Mouse (Mus musculus): Measurements from ENCODE around the gene Dpf3. TPM values are rescaled to one million over a fixed set of nuclear protein-coding genes. Genes with fewer than 3 reads are reported as not detected.

Dpf3 gene
- polyA plus RNA-seq, 1 experiment from 2014 or later, result 23.5 TPM

DNA sequence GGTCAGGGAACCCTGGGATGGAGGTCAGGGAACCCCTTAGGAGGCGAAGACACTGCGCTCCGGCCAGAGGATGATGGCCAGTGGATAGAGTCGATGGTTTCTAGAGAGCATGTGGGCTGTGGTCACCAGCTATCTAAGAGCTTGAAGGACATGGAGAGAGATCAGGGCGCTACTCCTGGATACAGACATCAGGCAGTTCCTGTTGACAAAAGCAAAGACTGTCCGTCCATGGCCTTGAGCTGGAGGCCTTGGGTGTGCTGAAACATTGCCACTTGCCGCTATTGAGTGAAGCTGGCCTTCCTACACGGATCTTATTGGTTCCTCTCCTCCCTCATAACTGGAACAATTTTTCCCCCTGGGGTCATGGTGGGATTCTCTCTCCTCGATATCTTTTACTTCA lies 6.7 kb upstream of the Dpf3 start:
- no peak for ATAC-seq (ENCODE audit: low FRiP score)
- H3K9me3 ChIP-seq (ENCODE audit: control insufficient read depth, low read length), result peaks cover 3% of the 10 kb centered on the region; the same call in 1 of the 2 replicates
- H3K4me3 ChIP-seq (ENCODE audit: low read depth, low read length), result no peak overlapping the region
- no peaks in the 10 kb centered on the region for H3K4me1 ChIP-seq (replicated peaks; ENCODE audit: control insufficient read depth, insufficient read depth, low read length)
- H3K36me3 ChIP-seq (ENCODE audit: control insufficient read depth, insufficient read depth, low read length), result 0 out of 2 replicates have a peak, but pooled peaks cover 2% of the 10 kb centered on the region
- no peaks in the 10 kb centered on the region for H3K27me3 ChIP-seq (ENCODE audit: control insufficient read depth, insufficient read depth, low read length)
- DNase-seq (ENCODE audit: low spot score), result no peak
- no peak overlapping the region for H3K27ac ChIP-seq (ENCODE audit: low read depth, low read length)
- no peak overlapping the region for H3K4me2 ChIP-seq (replicated peaks; ENCODE audit: low read depth, low read length)
- WGBS, result 82% methylated on average over 9 of the region's 9 CpGs
- H3K9ac ChIP-seq (ENCODE audit: low read depth, low read length), result no peak overlapping the region

DNA sequence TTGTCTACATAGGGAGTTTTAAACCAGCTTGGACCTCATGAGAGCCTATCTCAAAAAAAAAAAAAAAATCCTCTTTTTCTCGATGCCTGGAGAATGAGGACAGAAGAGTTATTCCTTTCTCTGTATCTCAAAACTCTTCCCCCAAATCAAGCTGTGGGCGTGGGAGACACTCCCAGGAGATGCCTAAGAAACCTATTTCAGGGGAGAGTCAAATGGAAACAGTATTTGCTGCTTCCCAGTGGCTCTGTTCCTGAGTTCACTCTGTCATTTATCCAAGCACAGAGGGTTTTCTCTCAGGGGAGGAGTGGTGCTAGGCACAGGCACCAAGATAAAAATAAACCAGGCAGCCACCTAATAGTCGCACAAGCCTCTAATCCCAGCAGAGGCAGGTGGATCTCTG lies 5.3 kb upstream of the Dpf3 start:
- ATAC-seq (ENCODE audit: low FRiP score), result no peak
- no peak overlapping the region for H3K4me2 ChIP-seq (replicated peaks; ENCODE audit: low read depth, low read length)
- H3K27me3 ChIP-seq (ENCODE audit: control insufficient read depth, insufficient read depth, low read length), result no peaks in the 10 kb centered on the region
- no peak overlapping the region for H3K27ac ChIP-seq (ENCODE audit: low read depth, low read length)
- 0 out of 2 replicates have a peak, but pooled peaks cover 2% of the 10 kb centered on the region for H3K36me3 ChIP-seq (ENCODE audit: control insufficient read depth, insufficient read depth, low read length)
- no peak for DNase-seq (ENCODE audit: low spot score)
- peaks cover 3% of the 10 kb centered on the region; the same call in 1 of the 2 replicates for H3K9me3 ChIP-seq (ENCODE audit: control insufficient read depth, low read length)
- 0 out of 2 replicates have a peak, but pooled peaks cover 3% of the 10 kb centered on the region for H3K4me1 ChIP-seq (replicated peaks; ENCODE audit: control insufficient read depth, insufficient read depth, low read length)
- 80% methylated on average over 3 of the region's 3 CpGs for WGBS
- no peak overlapping the region for H3K4me3 ChIP-seq (ENCODE audit: low read depth, low read length)
- no peak overlapping the region for H3K9ac ChIP-seq (ENCODE audit: low read depth, low read length)

DNA sequence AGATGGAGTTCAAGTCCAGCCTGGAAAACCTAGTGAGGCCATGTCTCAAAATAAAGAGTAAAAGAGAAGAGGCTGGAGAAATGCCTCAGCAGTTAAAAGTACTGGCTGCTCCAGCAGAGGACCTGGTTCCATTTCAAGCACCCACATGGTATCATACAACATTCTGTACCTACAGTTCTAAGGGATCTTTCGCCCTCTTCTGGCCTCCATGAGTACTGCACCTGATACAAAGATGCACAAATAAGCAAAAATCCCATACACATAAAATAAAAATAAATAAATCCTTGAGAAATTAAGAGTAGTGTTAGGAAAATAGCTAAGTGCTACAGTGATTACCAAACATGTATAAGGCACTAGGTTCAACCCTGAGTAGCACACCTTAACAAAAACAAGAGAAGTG lies 4.1 kb upstream of the Dpf3 start:
- DNase-seq (ENCODE audit: low spot score), result no peak
- H3K36me3 ChIP-seq (ENCODE audit: control insufficient read depth, insufficient read depth, low read length), result 0 out of 2 replicates have a peak, but pooled peaks cover 2% of the 10 kb centered on the region
- ATAC-seq (ENCODE audit: low FRiP score), result no peak
- H3K27ac ChIP-seq (ENCODE audit: low read depth, low read length), result no peak overlapping the region
- peaks cover 3% of the 10 kb centered on the region; the same call in 1 of the 2 replicates for H3K9me3 ChIP-seq (ENCODE audit: control insufficient read depth, low read length)
- 55% methylated on average over 1 of the region's 1 CpGs for WGBS
- H3K4me2 ChIP-seq (replicated peaks; ENCODE audit: low read depth, low read length), result no peak overlapping the region
- H3K27me3 ChIP-seq (ENCODE audit: control insufficient read depth, insufficient read depth, low read length), result no peaks in the 10 kb centered on the region
- H3K4me3 ChIP-seq (ENCODE audit: low read depth, low read length), result no peak overlapping the region
- 0 out of 2 replicates have a peak, but pooled peaks cover 3% of the 10 kb centered on the region for H3K4me1 ChIP-seq (replicated peaks; ENCODE audit: control insufficient read depth, insufficient read depth, low read length)
- H3K9ac ChIP-seq (ENCODE audit: low read depth, low read length), result no peak overlapping the region

DNA sequence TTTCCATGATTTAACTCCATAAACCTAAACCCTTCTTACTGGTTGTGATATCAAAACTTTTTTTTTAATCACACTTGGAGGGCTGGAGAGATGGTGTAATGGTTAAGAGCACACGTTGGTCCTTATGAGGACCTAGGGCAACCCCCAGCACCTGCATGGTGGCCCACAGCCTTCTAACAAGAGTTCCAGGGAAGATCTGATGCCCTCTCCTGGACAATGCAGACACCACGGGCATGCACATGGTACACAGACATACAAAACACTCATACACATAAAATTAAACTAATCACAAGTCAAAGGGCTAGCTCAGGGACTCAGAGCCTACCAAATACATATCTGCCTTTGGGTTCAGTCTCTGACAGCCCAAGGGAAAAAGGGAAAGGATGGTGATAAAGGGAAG lies 2.2 kb upstream of the Dpf3 start:
- 35% methylated on average over 2 of the region's 2 CpGs for WGBS
- Histone ChIP-seq H3K4me3 (ENCODE audit: low read depth, low read length) (no peak overlapping the region), H3K36me3 (ENCODE audit: control insufficient read depth, insufficient read depth, low read length) (0 out of 2 replicates have a peak, but pooled peaks cover 2% of the 10 kb centered on the region), H3K27ac (ENCODE audit: low read depth, low read length) (no peak overlapping the region), H3K9ac (ENCODE audit: low read depth, low read length) (no peak overlapping the region), H3K9me3 (ENCODE audit: control insufficient read depth, low read length) (peaks cover 3% of the 10 kb centered on the region; the same call in 1 of the 2 replicates), H3K27me3 (ENCODE audit: control insufficient read depth, insufficient read depth, low read length) (no peaks in the 10 kb centered on the region), H3K4me1 (replicated peaks; ENCODE audit: control insufficient read depth, insufficient read depth, low read length) (0 out of 2 replicates have a peak, but pooled peaks cover 5% of the 10 kb centered on the region), H3K4me2 (replicated peaks; ENCODE audit: low read depth, low read length) (no peak overlapping the region)
- no peak for DNase-seq (ENCODE audit: low spot score)
- ATAC-seq (ENCODE audit: low FRiP score), result no peak

DNA sequence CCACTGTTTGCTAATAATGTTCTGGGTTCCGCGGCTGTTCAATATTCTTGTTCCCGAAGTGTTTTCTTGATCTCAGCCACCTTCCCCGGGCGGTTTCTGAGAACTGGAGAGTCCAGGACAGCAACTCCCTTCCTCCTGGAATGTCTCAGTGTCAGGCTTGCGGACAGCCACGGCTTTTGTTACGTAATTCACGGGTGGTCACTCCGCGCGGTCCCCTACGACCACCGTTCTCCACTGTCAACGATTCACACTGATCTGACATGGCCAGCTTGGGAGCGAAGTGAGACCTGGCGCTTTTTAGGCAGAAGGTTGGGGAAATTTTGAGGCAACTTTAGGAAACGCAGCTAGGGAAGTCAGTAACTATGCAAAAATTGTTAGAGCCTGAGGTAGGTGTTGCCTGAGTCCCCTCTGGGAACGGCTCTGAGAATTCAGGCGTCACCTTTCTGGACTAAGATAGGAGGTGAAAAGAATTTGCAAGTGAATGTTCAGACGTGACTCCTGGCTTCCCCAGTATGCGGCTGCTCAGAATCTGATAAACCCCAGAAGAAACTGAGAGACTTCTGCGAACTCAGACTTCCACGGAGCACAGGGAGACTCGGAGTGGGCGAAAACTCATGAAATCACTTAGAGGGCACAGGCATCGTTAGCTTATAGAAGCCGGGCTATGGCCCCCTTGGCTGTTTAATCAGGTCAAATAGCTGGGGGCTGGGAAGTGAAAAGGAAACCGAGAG lies 860 bp upstream of the Dpf3 start:
- H3K4me3 ChIP-seq (ENCODE audit: low read depth, low read length), result peak overlapping the region; percentile 73
- 0 out of 2 replicates have a peak, but pooled peaks cover 2% of the 10 kb centered on the region for H3K36me3 ChIP-seq (ENCODE audit: control insufficient read depth, insufficient read depth, low read length)
- DNase-seq (ENCODE audit: low spot score), result peak; percentile 54
- H3K9ac ChIP-seq (ENCODE audit: low read depth, low read length), result peak overlapping the region; percentile 34
- ATAC-seq (ENCODE audit: low FRiP score), result no peak
- under 1% methylated on average over 29 of the region's 29 CpGs for WGBS
- no peaks in the 10 kb centered on the region; the same call in 1 of the 2 replicates for H3K27me3 ChIP-seq (ENCODE audit: control insufficient read depth, insufficient read depth, low read length)
- H3K9me3 ChIP-seq (ENCODE audit: control insufficient read depth, low read length), result peaks cover 3% of the 10 kb centered on the region; the same call in 1 of the 2 replicates
- no peak overlapping the region for H3K27ac ChIP-seq (ENCODE audit: low read depth, low read length)
- 0 out of 2 replicates have a peak, but pooled peaks cover 5% of the 10 kb centered on the region for H3K4me1 ChIP-seq (replicated peaks; ENCODE audit: control insufficient read depth, insufficient read depth, low read length)
- H3K4me2 ChIP-seq (replicated peaks; ENCODE audit: low read depth, low read length), result peak overlapping the region; percentile 99

DNA sequence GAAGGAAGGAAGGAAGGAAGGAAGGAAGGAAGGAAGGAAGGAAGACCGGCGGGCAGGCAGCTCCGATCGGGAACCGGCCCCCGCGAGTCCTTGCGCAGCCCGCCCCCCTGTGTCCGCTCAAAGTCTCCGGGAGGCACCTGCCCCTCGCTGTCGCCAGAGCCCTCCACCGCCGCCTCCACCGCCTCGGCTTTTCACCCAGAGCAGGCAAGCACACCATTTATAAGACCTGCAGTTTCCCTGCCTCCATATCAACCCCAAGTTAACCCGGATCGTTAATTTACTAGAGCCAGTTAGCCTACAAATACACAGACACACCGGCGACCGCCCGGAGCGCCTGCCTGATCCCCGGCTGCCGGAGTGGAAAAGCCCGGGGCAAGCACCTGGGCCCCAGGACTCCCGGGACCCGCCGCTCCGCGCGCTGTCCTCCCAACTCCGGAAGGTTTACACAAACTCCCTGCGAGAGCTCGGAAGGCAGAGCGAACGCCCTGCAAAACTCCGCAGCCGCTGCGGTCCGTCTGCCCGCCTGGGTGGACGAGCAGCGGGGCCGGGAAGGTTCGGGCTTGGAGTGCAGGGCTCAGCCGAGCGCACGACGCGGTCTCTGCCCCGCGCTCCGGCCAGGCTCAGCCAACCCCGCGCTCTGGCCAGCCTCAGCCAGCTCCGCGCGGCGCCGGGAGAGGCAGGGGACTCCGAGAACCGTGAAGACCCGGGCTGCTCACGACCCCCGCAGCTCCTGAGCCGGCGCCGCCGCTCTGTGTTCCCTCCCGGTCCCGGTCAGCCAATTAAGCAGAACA lies 650 bp downstream of the Dpf3 start:
- Histone ChIP-seq H3K4me3 (ENCODE audit: low read depth, low read length) (peak overlapping the region; percentile 73), H3K4me2 (replicated peaks; ENCODE audit: low read depth, low read length) (peak overlapping the region; percentile 99), H3K9me3 (ENCODE audit: control insufficient read depth, low read length) (peaks cover 3% of the 10 kb centered on the region; the same call in 1 of the 2 replicates), H3K27ac (ENCODE audit: low read depth, low read length) (peak overlapping the region; percentile 85), H3K36me3 (ENCODE audit: control insufficient read depth, insufficient read depth, low read length) (0 out of 2 replicates have a peak, but pooled peaks cover 2% of the 10 kb centered on the region), H3K4me1 (replicated peaks; ENCODE audit: control insufficient read depth, insufficient read depth, low read length) (0 out of 2 replicates have a peak, but pooled peaks cover 5% of the 10 kb centered on the region), H3K9ac (ENCODE audit: low read depth, low read length) (peak overlapping the region; percentile 73), H3K27me3 (ENCODE audit: control insufficient read depth, insufficient read depth, low read length) (no peaks in the 10 kb centered on the region; the same call in 1 of the 2 replicates)
- ATAC-seq (ENCODE audit: low FRiP score) (peak; percentile 85), DNase-seq (ENCODE audit: low spot score) (peak; percentile 74)
- 0% methylated on average over 72 of the region's 73 CpGs for WGBS

DNA sequence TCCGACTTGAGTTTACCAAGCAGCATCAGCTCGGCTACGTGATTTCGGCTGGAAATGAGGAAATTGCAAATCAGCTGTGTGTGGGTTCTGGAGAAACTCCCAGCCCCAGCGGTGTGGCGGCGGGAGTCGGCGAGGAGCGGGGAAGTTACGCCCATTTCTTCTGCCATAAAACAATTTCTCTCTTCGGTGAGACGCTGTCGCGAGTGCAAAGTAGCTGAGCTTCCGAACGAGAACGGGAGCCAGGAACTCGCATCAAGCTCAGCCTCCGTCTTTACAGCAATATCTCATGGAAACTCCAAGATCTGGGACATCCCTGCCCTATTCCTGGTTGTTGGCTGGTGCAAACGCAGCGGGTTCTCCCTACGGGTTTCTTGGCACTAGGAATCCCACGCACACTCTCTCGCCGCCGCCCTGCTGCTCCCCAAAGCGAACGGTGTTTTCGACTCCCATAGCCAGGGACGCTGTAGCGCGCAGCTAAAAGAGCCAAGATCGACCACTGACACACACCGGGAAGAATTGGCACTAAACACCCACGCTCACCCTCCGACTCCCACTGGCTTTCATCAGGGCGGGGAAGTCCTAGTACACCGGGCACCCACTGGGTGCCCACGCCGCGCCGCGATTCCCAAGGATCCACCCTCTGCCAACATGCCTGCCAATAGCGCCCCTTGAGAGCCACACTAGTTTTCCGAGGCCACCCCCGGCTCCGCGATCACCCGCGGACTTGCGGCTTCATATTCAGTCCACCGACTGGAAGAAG lies 1.4 kb downstream of the Dpf3 start:
- Histone ChIP-seq H3K9ac (ENCODE audit: low read depth, low read length) (peak overlapping the region; percentile 73), H3K27ac (ENCODE audit: low read depth, low read length) (peak overlapping the region; percentile 85), H3K9me3 (ENCODE audit: control insufficient read depth, low read length) (no peaks in the 10 kb centered on the region), H3K27me3 (ENCODE audit: control insufficient read depth, insufficient read depth, low read length) (no peaks in the 10 kb centered on the region; the same call in 1 of the 2 replicates), H3K36me3 (ENCODE audit: control insufficient read depth, insufficient read depth, low read length) (no peaks in the 10 kb centered on the region), H3K4me3 (ENCODE audit: low read depth, low read length) (peak overlapping the region; percentile 73), H3K4me1 (replicated peaks; ENCODE audit: control insufficient read depth, insufficient read depth, low read length) (0 out of 2 replicates have a peak, but pooled peaks cover 5% of the 10 kb centered on the region), H3K4me2 (replicated peaks; ENCODE audit: low read depth, low read length) (peak overlapping the region; percentile 99)
- whole genome bisulfite sequencing, result under 1% methylated on average over 53 of the region's 53 CpGs
- DNase-seq (ENCODE audit: low spot score), result peak; percentile 65
- ATAC-seq (ENCODE audit: low FRiP score), result no peak

All from hindbrain, embryonic 11.5 days (tissue).